Mouse (Mus musculus): ENCODE results near the gene A430078G23Rik.
"Not testable (repeated sequence)": the region's sequence is repeated elsewhere in the genome, so short reads cannot be mapped to it uniquely, and the experiment has no call there.

A430078G23Rik gene

GRCm38 (mm10) chr8:3353189-3353810 is at the start of gene A430078G23Rik:
Gene A430078G23Rik (plus strand): TSS chr8:3353415.
- DNase-seq (ENCODE audit: low spot score in 2 of 2), result no peak

GRCm38 (mm10) chr8:3308205-3308800 is 44.9 kb upstream of the A430078G23Rik start:
- not testable (repeated sequence) for DNase-seq (ENCODE audit: low spot score in 2 of 2)

GRCm38 (mm10) chr8:3309636-3310035 is 43.6 kb upstream of the A430078G23Rik start:
- no peak for DNase-seq (ENCODE audit: low spot score in 2 of 2)

GRCm38 (mm10) chr8:3311482-3311881 is 41.7 kb upstream of the A430078G23Rik start:
- DNase-seq (ENCODE audit: low spot score in 2 of 2), result no peak

GRCm38 (mm10) chr8:3313417-3313816 is 39.8 kb upstream of the A430078G23Rik start:
- not testable (repeated sequence) for DNase-seq (ENCODE audit: low spot score in 2 of 2)

- no peak for DNase-seq (ENCODE audit: low spot score in 2 of 2)
Observed at GRCm38 (mm10) chr8:3313843-3314242, 39.4 kb upstream of the A430078G23Rik start.

- DNase-seq (ENCODE audit: low spot score in 2 of 2), result no peak
Observed at GRCm38 (mm10) chr8:3314345-3314744, 38.9 kb upstream of the A430078G23Rik start.

GRCm38 (mm10) chr8:3316585-3316984 is 36.6 kb upstream of the A430078G23Rik start:
- no peak for DNase-seq (ENCODE audit: low spot score in 2 of 2)

GRCm38 (mm10) chr8:3319267-3319666 is 33.9 kb upstream of the A430078G23Rik start:
- not testable (repeated sequence) for DNase-seq (ENCODE audit: low spot score in 2 of 2)

- no peak for DNase-seq (ENCODE audit: low spot score in 2 of 2)
Observed at GRCm38 (mm10) chr8:3324253-3324652, 29.0 kb upstream of the A430078G23Rik start.

- DNase-seq (ENCODE audit: low spot score in 2 of 2), result no peak
Observed at GRCm38 (mm10) chr8:3327056-3327455, 26.2 kb upstream of the A430078G23Rik start.

GRCm38 (mm10) chr8:3327538-3328245 is 25.5 kb upstream of the A430078G23Rik start:
- DNase-seq (ENCODE audit: low spot score in 2 of 2), result no peak

GRCm38 (mm10) chr8:3330662-3331061 is 22.6 kb upstream of the A430078G23Rik start:
- peak; percentile 48 to 54 for DNase-seq (ENCODE audit: low spot score in 2 of 2)

GRCm38 (mm10) chr8:3331692-3332091 is 21.5 kb upstream of the A430078G23Rik start:
- no peak for DNase-seq (ENCODE audit: low spot score in 2 of 2)

- no peak for DNase-seq (ENCODE audit: low spot score in 2 of 2)
Observed at GRCm38 (mm10) chr8:3335881-3336280, 17.3 kb upstream of the A430078G23Rik start.

GRCm38 (mm10) chr8:3336658-3337524 is 16.3 kb upstream of the A430078G23Rik start:
- DNase-seq (ENCODE audit: low spot score in 2 of 2), result peak; percentile 15 to 39

GRCm38 (mm10) chr8:3337525-3337824 is 15.7 kb upstream of the A430078G23Rik start:
- not testable (repeated sequence) for DNase-seq (ENCODE audit: low spot score in 2 of 2)

GRCm38 (mm10) chr8:3337971-3338370 is 15.2 kb upstream of the A430078G23Rik start:
- DNase-seq (ENCODE audit: low spot score in 2 of 2), result no peak

GRCm38 (mm10) chr8:3340711-3341110 is 12.5 kb upstream of the A430078G23Rik start:
- not testable (repeated sequence) for DNase-seq (ENCODE audit: low spot score in 2 of 2)

- no peak for DNase-seq (ENCODE audit: low spot score in 2 of 2)
Observed at GRCm38 (mm10) chr8:3345337-3345736, 7.9 kb upstream of the A430078G23Rik start.

- no peak for DNase-seq (ENCODE audit: low spot score in 2 of 2)
Observed at GRCm38 (mm10) chr8:3346691-3347413, 6.4 kb upstream of the A430078G23Rik start.

Data from right cerebral cortex, adult 2 months (tissue).